Mouse (Mus musculus) embryonic facial prominence, embryonic 10.5 days (tissue): ENCODE measurements around the gene Gm13119. TPM values are rescaled to one million over a fixed set of nuclear protein-coding genes. Genes with fewer than 3 reads are reported as not detected.

Experiments used
- polyA plus RNA-seq: library from polyadenylated mRNA; unstranded; fragments of >200 nt; fragmentation: Nextera tagmentation; extraction: Ambion mirVana; gene quantifications from 2 replicates; pipeline ENCODE4 v1.2.1, GENCODE M21; 2016

Gm13119 gene
- polyA plus RNA-seq, 1 experiment from 2014 or later: not detected

Other genes with a start within 250 kb of the Gm13119 start
- not detected in 2 replicates for gene Oog3, start 195.3 kb upstream of the Gm13119 start, polyA plus RNA-seq
- gene Oog2, start 167.2 kb upstream of the Gm13119 start, polyA plus RNA-seq: not detected in 2 replicates
- not detected in 2 replicates for gene C87977, start 144.6 kb upstream of the Gm13119 start, polyA plus RNA-seq
- not detected in 2 replicates for gene Pramel5, start 77.5 kb upstream of the Gm13119 start, polyA plus RNA-seq
- gene Gm13128, start 27.7 kb upstream of the Gm13119 start, polyA plus RNA-seq: not detected in 2 replicates
- not detected in 2 replicates for gene Pramef20, start 20.0 kb downstream of the Gm13119 start, polyA plus RNA-seq
- gene Pramef12, start 50.5 kb downstream of the Gm13119 start, polyA plus RNA-seq: 0.30 TPM in 1 of 2 replicates, not detected in the other
- not detected in 2 replicates for gene 1700012P22Rik, start 80.8 kb downstream of the Gm13119 start, polyA plus RNA-seq
- not detected in 2 replicates for gene Gm9944, start 95.4 kb downstream of the Gm13119 start, polyA plus RNA-seq
- not detected in 2 replicates for gene Aadacl3, start 105.8 kb downstream of the Gm13119 start, polyA plus RNA-seq
- gene 9430007A20Rik, start 161.9 kb downstream of the Gm13119 start, polyA plus RNA-seq: not detected in 2 replicates
- gene Gm13124, start 207.2 kb downstream of the Gm13119 start, polyA plus RNA-seq: not detected in 2 replicates